Mouse (Mus musculus): ENCODE data around the gene Zfp791. TPM values are rescaled to one million over a fixed set of nuclear protein-coding genes. Genes with fewer than 3 reads are reported as not detected.

Zfp791 gene
- polyA plus RNA-seq, 1 experiment = 3.7 TPM

GRCm38 (mm10) chr8:85115501-85115900 lies 7.4 kb downstream of the Zfp791 start:
- no peak overlapping the region for H3K4me3 ChIP-seq (ENCODE audit: insufficient read depth, low read length)
- H3K27ac ChIP-seq (ENCODE audit: insufficient read depth, low read length) = no peak overlapping the region
- TF ChIP-seq POLR2A (IDR thresholded peaks at IDR 0.05; ENCODE audit: extremely low read depth, insufficient read depth, low read length) (no peak), CTCF (IDR thresholded peaks at IDR 0.05; ENCODE audit: extremely low read depth, insufficient read depth, low read length) (no peak)
- no peaks in the 10 kb centered on the region for H3K4me1 ChIP-seq (ENCODE audit: control insufficient read depth, insufficient read depth, low read length)

GRCm38 (mm10) chr8:85113241-85113640 lies 9.7 kb downstream of the Zfp791 start:
- Histone ChIP-seq H3K4me1 (ENCODE audit: control insufficient read depth, insufficient read depth, low read length) (no peaks in the 10 kb centered on the region), H3K4me3 (ENCODE audit: insufficient read depth, low read length) (no peak overlapping the region), H3K27ac (ENCODE audit: insufficient read depth, low read length) (no peak overlapping the region)
- no peak for TF ChIP-seq CTCF (IDR thresholded peaks at IDR 0.05; ENCODE audit: extremely low read depth, insufficient read depth, low read length)
- no peak for TF ChIP-seq POLR2A (IDR thresholded peaks at IDR 0.05; ENCODE audit: extremely low read depth, insufficient read depth, low read length)

- no peaks in the 10 kb centered on the region for H3K4me1 ChIP-seq (ENCODE audit: control insufficient read depth, insufficient read depth, low read length)
- TF ChIP-seq CTCF (IDR thresholded peaks at IDR 0.05; ENCODE audit: extremely low read depth, insufficient read depth, low read length) (no peak), POLR2A (IDR thresholded peaks at IDR 0.05; ENCODE audit: extremely low read depth, insufficient read depth, low read length) (no peak)
- H3K4me3 ChIP-seq (ENCODE audit: insufficient read depth, low read length) = no peak overlapping the region
- H3K27ac ChIP-seq (ENCODE audit: insufficient read depth, low read length) = no peak overlapping the region
Observed at GRCm38 (mm10) chr8:85100076-85100665, 22.7 kb downstream of the Zfp791 start.

- Histone ChIP-seq H3K4me1 (ENCODE audit: control insufficient read depth, insufficient read depth, low read length) (no peaks in the 10 kb centered on the region), H3K4me3 (ENCODE audit: insufficient read depth, low read length) (no peak overlapping the region)
- TF ChIP-seq CTCF (IDR thresholded peaks at IDR 0.05; ENCODE audit: extremely low read depth, insufficient read depth, low read length) = no peak
- no peak for TF ChIP-seq POLR2A (IDR thresholded peaks at IDR 0.05; ENCODE audit: extremely low read depth, insufficient read depth, low read length)
Observed at GRCm38 (mm10) chr8:85096850-85097249, 26.0 kb downstream of the Zfp791 start.

GRCm38 (mm10) chr8:85096196-85096595 lies 26.7 kb downstream of the Zfp791 start:
- no peak overlapping the region for H3K27ac ChIP-seq (ENCODE audit: insufficient read depth, low read length)
- H3K4me1 ChIP-seq (ENCODE audit: control insufficient read depth, insufficient read depth, low read length) = no peaks in the 10 kb centered on the region
- TF ChIP-seq CTCF (IDR thresholded peaks at IDR 0.05; ENCODE audit: extremely low read depth, insufficient read depth, low read length) (no peak), POLR2A (IDR thresholded peaks at IDR 0.05; ENCODE audit: extremely low read depth, insufficient read depth, low read length) (no peak)
- H3K4me3 ChIP-seq (ENCODE audit: insufficient read depth, low read length) = no peak overlapping the region

More at GRCm38 (mm10) chr8:85096850-85097249, 26.0 kb downstream of the Zfp791 start:
- H3K27ac ChIP-seq (ENCODE audit: insufficient read depth, low read length) = no peak overlapping the region

- TF ChIP-seq CTCF (IDR thresholded peaks at IDR 0.05; ENCODE audit: extremely low read depth, insufficient read depth, low read length) (no peak), POLR2A (IDR thresholded peaks at IDR 0.05; ENCODE audit: extremely low read depth, insufficient read depth, low read length) (no peak)
- no peak overlapping the region for H3K4me3 ChIP-seq (ENCODE audit: insufficient read depth, low read length)
Observed at GRCm38 (mm10) chr8:85095566-85095965, 27.3 kb downstream of the Zfp791 start.

GRCm38 (mm10) chr8:85095051-85095450 lies 27.8 kb downstream of the Zfp791 start:
- no peaks in the 10 kb centered on the region for H3K4me1 ChIP-seq (ENCODE audit: control insufficient read depth, insufficient read depth, low read length)
- no peak overlapping the region for H3K4me3 ChIP-seq (ENCODE audit: insufficient read depth, low read length)
- TF ChIP-seq POLR2A (IDR thresholded peaks at IDR 0.05; ENCODE audit: extremely low read depth, insufficient read depth, low read length) (no peak), CTCF (IDR thresholded peaks at IDR 0.05; ENCODE audit: extremely low read depth, insufficient read depth, low read length) (no peak)
- no peak overlapping the region for H3K27ac ChIP-seq (ENCODE audit: insufficient read depth, low read length)

More at GRCm38 (mm10) chr8:85095566-85095965, 27.3 kb downstream of the Zfp791 start:
- Histone ChIP-seq H3K27ac (ENCODE audit: insufficient read depth, low read length) (no peak overlapping the region), H3K4me1 (ENCODE audit: control insufficient read depth, insufficient read depth, low read length) (no peaks in the 10 kb centered on the region)

- Histone ChIP-seq H3K27ac (ENCODE audit: insufficient read depth, low read length) (no peak overlapping the region), H3K4me1 (ENCODE audit: control insufficient read depth, insufficient read depth, low read length) (no peaks in the 10 kb centered on the region), H3K4me3 (ENCODE audit: insufficient read depth, low read length) (no peak overlapping the region)
- TF ChIP-seq CTCF (IDR thresholded peaks at IDR 0.05; ENCODE audit: extremely low read depth, insufficient read depth, low read length) = no peak
- TF ChIP-seq POLR2A (IDR thresholded peaks at IDR 0.05; ENCODE audit: extremely low read depth, insufficient read depth, low read length) = no peak
Observed at GRCm38 (mm10) chr8:85091526-85092090, 31.3 kb downstream of the Zfp791 start.

- Histone ChIP-seq H3K27ac (ENCODE audit: insufficient read depth, low read length) (no peak overlapping the region), H3K4me1 (ENCODE audit: control insufficient read depth, insufficient read depth, low read length) (no peaks in the 10 kb centered on the region), H3K4me3 (ENCODE audit: insufficient read depth, low read length) (no peak overlapping the region)
- TF ChIP-seq POLR2A (IDR thresholded peaks at IDR 0.05; ENCODE audit: extremely low read depth, insufficient read depth, low read length) (no peak), CTCF (IDR thresholded peaks at IDR 0.05; ENCODE audit: extremely low read depth, insufficient read depth, low read length) (no peak)
Observed at GRCm38 (mm10) chr8:85090856-85091255, 32.0 kb downstream of the Zfp791 start.

- Histone ChIP-seq H3K4me1 (ENCODE audit: control insufficient read depth, insufficient read depth, low read length) (peaks cover 1% of the 10 kb centered on the region; the same call in 1 of the 2 replicates), H3K4me3 (ENCODE audit: insufficient read depth, low read length) (no peak overlapping the region), H3K27ac (ENCODE audit: insufficient read depth, low read length) (no peak overlapping the region)
- TF ChIP-seq CTCF (IDR thresholded peaks at IDR 0.05; ENCODE audit: extremely low read depth, insufficient read depth, low read length) (no peak), POLR2A (IDR thresholded peaks at IDR 0.05; ENCODE audit: extremely low read depth, insufficient read depth, low read length) (no peak)
Observed at GRCm38 (mm10) chr8:85088771-85089170, 34.1 kb downstream of the Zfp791 start.

Data from cortical plate, adult 2 months (tissue).